Mouse (Mus musculus) ES-E14 (cell line): ENCODE data around the gene Esr2. TPM values are rescaled to one million over a fixed set of nuclear protein-coding genes. Genes with fewer than 3 reads are reported as not detected.

Source experiments
- DNase-seq: peaks from one replicate; pipeline ENCODE4 v3.0.0-alpha.2; 2013; ENCODE audit warnings: low read depth, low spot score
- H3K27ac ChIP-seq: 2 replicates; pipeline ENCODE4 v1.5.1; 2012; ENCODE audit warnings: low read depth, mild to moderate bottlenecking, low read length, moderate library complexity, mixed read lengths; ENCODE audit not compliant: poor library complexity, insufficient read depth, severe bottlenecking
- H3K36me3 ChIP-seq: 2 replicates; pipeline ENCODE4 v1.6.1; 2012; ENCODE audit warnings: mild to moderate bottlenecking, low read length, moderate library complexity, mixed read lengths; ENCODE audit not compliant: control insufficient read depth, poor library complexity, insufficient read depth, severe bottlenecking
- H3K4me1 ChIP-seq, 2 experiments: fragments of 150-350 bp in 1 of 2; sonication (generic) in 1 of 2; 2 replicates each; pipeline ENCODE4 v1.6.1; 2012; ENCODE audit warnings: low read length in 2 of 2, mild to moderate bottlenecking in 1 of 2, mixed read lengths in 1 of 2; ENCODE audit not compliant: control insufficient read depth in 2 of 2, insufficient read depth in 2 of 2, poor library complexity in 1 of 2
- H3K4me3 ChIP-seq, 2 experiments: fragments of 150-350 bp in 1 of 2; sonication (generic) in 1 of 2; 2 replicates each; pipeline ENCODE4 v1.5.1; 2012; ENCODE audit warnings: low read length in 2 of 2, low read depth in 1 of 2, mild to moderate bottlenecking in 1 of 2, mixed read lengths in 1 of 2; ENCODE audit not compliant: insufficient read depth in 1 of 2, poor library complexity in 1 of 2, severe bottlenecking in 1 of 2
- H3K9ac ChIP-seq: 2 replicates; pipeline ENCODE4 v1.6.1; 2012; ENCODE audit warnings: low read depth, mild to moderate bottlenecking, low read length, mixed read lengths; ENCODE audit not compliant: poor library complexity, insufficient read depth, severe bottlenecking
- H3K9me3 ChIP-seq: fragments of 150-350 bp; sonication (generic); 2 replicates; pipeline ENCODE4 v1.6.1; 2012; ENCODE audit warnings: low read depth, mild to moderate bottlenecking, low read length; ENCODE audit not compliant: control insufficient read depth, insufficient read depth
- CHD2 ChIP-seq: IDR thresholded peaks from 2 replicates; pipeline ENCODE4 v1.6.1; 2014; ENCODE audit warnings: mild to moderate bottlenecking, low read depth, low read length, inconsistent platforms
- HCFC1 ChIP-seq: IDR thresholded peaks from 2 replicates; pipeline ENCODE4 v1.6.1; 2012; ENCODE audit warnings: low read length, inconsistent platforms, borderline replicate concordance; ENCODE audit not compliant: insufficient read depth
- MAFK ChIP-seq: IDR thresholded peaks from 2 replicates; pipeline ENCODE4 v1.6.1; 2014; ENCODE audit warnings: mild to moderate bottlenecking, low read depth, low read length, inconsistent platforms; ENCODE audit not compliant: insufficient read depth
- ZC3H11A ChIP-seq: IDR thresholded peaks from 2 replicates; pipeline ENCODE4 v1.6.1; 2012; ENCODE audit warnings: low read depth, mild to moderate bottlenecking, inconsistent platforms, low read length, borderline replicate concordance
- ZNF384 ChIP-seq: IDR thresholded peaks from 2 replicates; pipeline ENCODE4 v1.6.1; 2012; ENCODE audit warnings: low read depth, low read length, inconsistent platforms
- in situ Hi-C, 2 experiments: fragments of 600-800 bp; cut with MboI; formaldehyde crosslinking; loops; one replicate each; pipeline ENCODE4 v1.15.1; 2025; ENCODE audit warnings: low sequenced_read_pairs in 2 of 2, inconsistent platforms in 1 of 2; ENCODE audit not compliant: unreplicated experiment in 2 of 2
- total RNA-seq: library from RNA; depleted of rRNA; stranded (reverse); fragments of 300-350 nt; gene quantifications from 2 replicates; pipeline ENCODE4 v1.2.3, GENCODE M21; 2012

Esr2 gene
- total RNA-seq, 1 experiment: 0.22 TPM

GRCm38 (mm10) chr12:76128831-76129230 is 48.2 kb downstream of the Esr2 start:
- DNase-seq: no peak
- no peaks in the 10 kb centered on the region for H3K9me3 ChIP-seq
- in situ Hi-C loops: no loop called here
- H3K9ac ChIP-seq: no peak overlapping the region
- H3K36me3 ChIP-seq: no peaks in the 10 kb centered on the region
- no peak overlapping the region for H3K27ac ChIP-seq
- H3K4me1 ChIP-seq: no peaks in the 10 kb centered on the region
- TF ChIP-seq HCFC1 (no peak), ZC3H11A (no peak), ZNF384 (no peak), MAFK (no peak), CHD2 (no peak)
- H3K4me3 ChIP-seq: no peak overlapping the region

- H3K9ac ChIP-seq: no peak overlapping the region
- in situ Hi-C loops: no loop called here
- no peak overlapping the region for H3K27ac ChIP-seq
- no peak for DNase-seq
- no peaks in the 10 kb centered on the region for H3K4me1 ChIP-seq
- TF ChIP-seq HCFC1 (no peak), ZC3H11A (no peak), MAFK (no peak), CHD2 (no peak), ZNF384 (no peak)
- no peaks in the 10 kb centered on the region for H3K9me3 ChIP-seq
- H3K36me3 ChIP-seq: no peaks in the 10 kb centered on the region
- H3K4me3 ChIP-seq: no peak overlapping the region
These were observed 48.8 kb downstream of the Esr2 start for GRCm38 (mm10) chr12:76128306-76128705.

- TF ChIP-seq ZC3H11A (no peak), CHD2 (no peak), HCFC1 (no peak), ZNF384 (no peak), MAFK (no peak)
- Histone ChIP-seq H3K4me1 (no peaks in the 10 kb centered on the region), H3K27ac (no peak overlapping the region), H3K9me3 (no peaks in the 10 kb centered on the region), H3K9ac (no peak overlapping the region), H3K4me3 (no peak overlapping the region), H3K36me3 (no peaks in the 10 kb centered on the region)
- DNase-seq: no peak
- in situ Hi-C loops: no loop called here
These were observed 53.8 kb downstream of the Esr2 start for GRCm38 (mm10) chr12:76123223-76123622.

- Histone ChIP-seq H3K9ac (no peak overlapping the region), H3K4me3 (no peak overlapping the region), H3K9me3 (no peaks in the 10 kb centered on the region), H3K27ac (no peak overlapping the region), H3K4me1 (no peaks in the 10 kb centered on the region; a peak in 1 of 4 replicates), H3K36me3 (no peaks in the 10 kb centered on the region)
- TF ChIP-seq CHD2 (no peak), ZNF384 (no peak), HCFC1 (no peak), MAFK (no peak), ZC3H11A (no peak)
- DNase-seq: no peak
- in situ Hi-C loops: no loop called here
These were observed 59.4 kb downstream of the Esr2 start for GRCm38 (mm10) chr12:76117632-76118153.

- Histone ChIP-seq H3K4me1 (no peaks in the 10 kb centered on the region; a peak in 1 of 4 replicates), H3K4me3 (no peak overlapping the region), H3K27ac (no peak overlapping the region), H3K9ac (no peak overlapping the region), H3K36me3 (no peaks in the 10 kb centered on the region), H3K9me3 (no peaks in the 10 kb centered on the region)
- TF ChIP-seq HCFC1 (no peak), ZC3H11A (no peak), CHD2 (no peak), ZNF384 (no peak), MAFK (no peak)
- DNase-seq: no peak
- in situ Hi-C loops: no loop called here
These were observed 60.5 kb downstream of the Esr2 start for GRCm38 (mm10) chr12:76116577-76116976.
